Comparison of ENCODE assay signal across 8 mouse cellular contexts in the genomic region with DNA sequence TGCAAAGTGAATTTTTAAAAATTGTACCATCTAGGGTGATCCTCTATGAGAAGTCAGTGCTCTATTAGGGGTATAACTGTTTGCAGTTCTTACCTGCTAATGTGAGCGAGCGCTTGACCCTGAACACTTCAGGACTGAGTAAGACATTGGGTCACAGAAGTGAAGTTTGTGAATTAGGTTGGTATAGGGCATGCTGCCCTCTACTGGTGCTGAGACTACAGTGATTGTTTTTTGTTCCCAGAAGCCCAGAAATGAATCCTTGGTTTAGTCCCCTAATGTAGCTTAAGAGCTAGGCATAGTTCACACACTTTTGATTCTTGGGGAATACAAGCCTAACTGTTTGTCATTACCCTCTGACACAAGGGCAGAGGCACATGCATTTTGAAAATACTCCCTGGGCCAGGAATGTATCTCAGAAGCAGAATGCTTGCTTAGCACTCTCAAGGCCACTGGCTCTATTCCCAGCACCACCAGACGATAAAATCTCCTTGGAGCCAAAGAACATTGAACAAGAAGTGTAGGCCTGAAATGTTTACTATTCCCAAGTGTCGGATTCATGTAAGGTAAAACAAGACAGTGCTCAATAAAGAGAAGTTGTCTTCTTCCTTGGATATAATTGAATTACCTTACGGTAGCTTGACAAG. TPM values are rescaled to one million over a fixed set of nuclear protein-coding genes. Genes with fewer than 3 reads are reported as not detected.
A peak's percentile ranks its signal among the peaks of the same experiment; 100 is the strongest.
DNase-seq lines count a peak whose midpoint lies in the region; ATAC-seq and TF ChIP-seq lines count a peak whose summit lies in the region.

No protein-coding gene starts in this region.

- 60% methylated on average over 5 of the region's 5 CpGs for WGBS in heart, postnatal 0 days
- 60% methylated on average over 5 of the region's 5 CpGs for WGBS in heart, embryonic 12.5 days
- 68% methylated on average over 5 of the region's 5 CpGs for whole genome bisulfite sequencing in limb, embryonic 14.5 days

- no peaks in the 10 kb centered on the region for H3K4me1 ChIP-seq in heart, postnatal 0 days (ENCODE audit: control insufficient read depth, insufficient read depth)
- no peaks in the 10 kb centered on the region for H3K4me1 ChIP-seq in heart, embryonic 12.5 days (replicated peaks)
- H3K4me1 ChIP-seq in limb, embryonic 14.5 days (ENCODE audit: control insufficient read depth, insufficient read depth, low read length), result no peaks in the 10 kb centered on the region

- no peaks in the 10 kb centered on the region for H3K36me3 ChIP-seq in heart, postnatal 0 days (replicated peaks; ENCODE audit: control insufficient read depth, insufficient read depth, low read length)
- H3K36me3 ChIP-seq in heart, embryonic 12.5 days, result no peaks in the 10 kb centered on the region
- no peaks in the 10 kb centered on the region for H3K36me3 ChIP-seq in limb, embryonic 14.5 days (ENCODE audit: control insufficient read depth, insufficient read depth, low read length)

- no peaks in the 10 kb centered on the region for H3K9me3 ChIP-seq in heart, postnatal 0 days (replicated peaks; ENCODE audit: control insufficient read depth, low read length)
- H3K9me3 ChIP-seq in heart, embryonic 12.5 days (replicated peaks), result no peaks in the 10 kb centered on the region
- no peaks in the 10 kb centered on the region for H3K9me3 ChIP-seq in limb, embryonic 14.5 days (ENCODE audit: control insufficient read depth, low read length)

- no peaks in the 10 kb centered on the region for H3K27me3 ChIP-seq in heart, postnatal 0 days (ENCODE audit: control insufficient read depth, insufficient read depth, low read length)
- no peaks in the 10 kb centered on the region; the same call in 1 of the 2 replicates for H3K27me3 ChIP-seq in heart, embryonic 12.5 days (replicated peaks)
- H3K27me3 ChIP-seq in limb, embryonic 14.5 days (ENCODE audit: control insufficient read depth, insufficient read depth, low read length), result no peaks in the 10 kb centered on the region

- peak; percentile 58 for TF ChIP-seq CTCF in heart, postnatal 0 days (IDR thresholded peaks at IDR 0.05; ENCODE audit: low read depth)

- H3K4me3 ChIP-seq in heart, postnatal 0 days (ENCODE audit: low read depth, low read length), result no peak overlapping the region
- H3K4me3 ChIP-seq in heart, embryonic 12.5 days, result no peak overlapping the region
- H3K4me3 ChIP-seq in limb, embryonic 14.5 days (replicated peaks; ENCODE audit: low read length), result no peak overlapping the region

- no peak for ATAC-seq in heart, postnatal 0 days (ENCODE audit: insufficient read depth, low read depth)
- ATAC-seq in heart, embryonic 12.5 days (ENCODE audit: insufficient number of reproducible peaks, low FRiP score), result no peak
- ATAC-seq in limb, embryonic 14.5 days (ENCODE audit: low FRiP score, low read depth), result no peak

- TF ChIP-seq EP300 in heart, postnatal 0 days (IDR thresholded peaks at IDR 0.05; ENCODE audit: low read depth), result no peak

- no peak for DNase-seq in heart, postnatal 0 days (ENCODE audit: low spot score)
- peak; percentile 32 to 50 for DNase-seq in right cerebral cortex, adult 2 months (ENCODE audit: low spot score in 2 of 2)
- no peak for DNase-seq in right cerebral cortex, adult 18-20 months
- DNase-seq in adrenal gland, postnatal 14 days, result peak; percentile 51
- peak; percentile 51 for DNase-seq in limb, embryonic 14.5 days (ENCODE audit: low spot score)
- no peak for DNase-seq in cerebellum, adult 11 months
- no peak for DNase-seq in yolk sac, embryonic 10.5 days (ENCODE audit: low spot score)

- TF ChIP-seq POLR2A in limb, embryonic 14.5 days (IDR thresholded peaks at IDR 0.05; ENCODE audit: borderline replicate concordance, extremely low read depth, insufficient read depth, insufficient read length), result no peak

- H3K4me2 ChIP-seq in heart, postnatal 0 days (ENCODE audit: low read depth, low read length), result no peak overlapping the region
- no peak overlapping the region for H3K4me2 ChIP-seq in heart, embryonic 12.5 days
- H3K4me2 ChIP-seq in limb, embryonic 14.5 days (replicated peaks; ENCODE audit: low read depth, low read length, severe bottlenecking), result no peak overlapping the region

- H3K9ac ChIP-seq in heart, postnatal 0 days (replicated peaks; ENCODE audit: low read depth, low read length), result no peak overlapping the region
- no peak overlapping the region for H3K9ac ChIP-seq in heart, embryonic 12.5 days
- no peak overlapping the region for H3K9ac ChIP-seq in limb, embryonic 14.5 days (ENCODE audit: low read depth, low read length, severe bottlenecking)

- H3K27ac ChIP-seq in heart, postnatal 0 days (ENCODE audit: low read depth), result no peak overlapping the region
- H3K27ac ChIP-seq in heart, embryonic 12.5 days (ENCODE audit: poor library complexity, severe bottlenecking), result no peak overlapping the region
- H3K27ac ChIP-seq in limb, embryonic 14.5 days (replicated peaks; ENCODE audit: low read depth, low read length), result no peak overlapping the region

RNA-seq across cellular contexts. Expression of a gene that starts 6.4 kb away (rescaled TPM):
- 3.7 and 5.3 TPM in 2 replicates for total RNA-seq in heart, postnatal 0 days (2014; rRNA removed; ENCODE audit: low replicate concordance)
- 30.9 and 32.3 TPM in 2 replicates for polyA plus RNA-seq in heart, postnatal 0 days (2015; fragmentation: Nextera tagmentation; extraction: Ambion mirVana)
- polyA plus RNA-seq in heart, embryonic 12.5 days (2016; fragmentation: Nextera tagmentation; extraction: Ambion mirVana), result 29.3 and 33.0 TPM in 2 replicates
- total RNA-seq in adrenal gland, postnatal 14 days (2021), result 56.4 and 70.4 TPM in 2 replicates
- 14.9 and 16.2 TPM in 2 replicates for polyA plus RNA-seq in limb, embryonic 14.5 days (2012; rRNA removed)
- 31.5 and 35.6 TPM in 2 replicates for polyA plus RNA-seq in limb, embryonic 14.5 days (2014; fragmentation: Nextera tagmentation; extraction: Ambion mirVana)

RNA-seq across cellular contexts. Expression of a gene that starts 21.0 kb away (rescaled TPM):
- total RNA-seq in heart, postnatal 0 days (2014; rRNA removed; ENCODE audit: low replicate concordance), result 11.1 and 14.2 TPM in 2 replicates
- polyA plus RNA-seq in heart, postnatal 0 days (2015; fragmentation: Nextera tagmentation; extraction: Ambion mirVana), result 1.8 and 2.3 TPM in 2 replicates
- polyA plus RNA-seq in heart, embryonic 12.5 days (2016; fragmentation: Nextera tagmentation; extraction: Ambion mirVana), result 31.8 and 32.7 TPM in 2 replicates
- 2.4 and 2.8 TPM in 2 replicates for total RNA-seq in adrenal gland, postnatal 14 days (2021)
- polyA plus RNA-seq in limb, embryonic 14.5 days (2012; rRNA removed), result 42.7 and 68.2 TPM in 2 replicates
- polyA plus RNA-seq in limb, embryonic 14.5 days (2014; fragmentation: Nextera tagmentation; extraction: Ambion mirVana), result 43.8 and 52.3 TPM in 2 replicates

Comparison
In these comparisons a context has a peak if more than half of its experiments do, and no peak if none do; other contexts are left out.
1. DNase-seq: peak in right cerebral cortex, adult 2 months (2 of 2), adrenal gland, postnatal 14 days (single experiment) and limb, embryonic 14.5 days (single experiment); none in heart, postnatal 0 days (single experiment), right cerebral cortex, adult 18-20 months (single experiment), cerebellum, adult 11 months (single experiment) and yolk sac, embryonic 10.5 days (single experiment).
2. RNA of a gene that starts 21.0 kb away (polyA plus RNA-seq): 42.7 to 68.2 TPM in limb, embryonic 14.5 days and 31.8 to 32.7 TPM in heart, embryonic 12.5 days; 1.8 to 2.3 TPM in heart, postnatal 0 days; every median in the first group is over 10 times any median in the second.